Mouse (Mus musculus) ovary, postnatal 10 days (tissue): ENCODE measurements around the gene Ppp2ca.
"Not testable (repeated sequence)": the region's sequence is repeated elsewhere in the genome, so short reads cannot be mapped to it uniquely, and the experiment has no call there.

Experiments
- DNase-seq: peaks from one replicate; pipeline ENCODE4 v3.0.0; 2022; ENCODE audit warnings: low spot score

Gene Ppp2ca

DNA sequence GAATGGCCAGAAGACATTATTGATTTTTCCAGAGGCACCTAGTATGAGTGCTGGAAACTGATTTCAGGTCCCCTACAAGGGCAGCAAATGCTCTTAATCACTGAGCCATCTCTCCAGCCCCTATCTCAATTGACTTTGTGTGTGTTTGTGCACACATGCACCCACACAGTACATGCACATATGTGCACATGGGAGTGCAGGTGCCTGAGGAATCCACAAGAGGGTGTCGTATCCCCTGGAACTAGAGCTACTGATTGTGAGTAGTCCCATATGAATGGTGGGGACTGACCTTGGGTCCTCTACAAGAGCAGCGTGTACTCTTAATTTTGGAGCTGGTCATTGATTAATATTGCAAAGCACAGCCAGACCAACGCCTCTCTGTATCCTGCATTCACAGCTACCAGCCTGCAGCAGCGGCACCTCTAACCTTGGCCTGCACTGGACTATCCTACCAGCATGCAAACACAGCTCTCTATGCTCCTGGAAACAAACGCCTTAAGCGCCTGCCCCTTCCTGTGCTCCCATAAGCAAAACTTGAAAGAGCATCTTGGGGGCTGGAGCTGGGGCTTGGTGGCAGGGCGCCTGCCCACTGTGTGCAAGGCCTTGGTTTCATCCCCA, 32.1 kb downstream of the Ppp2ca start:
- DNase-seq: no peak

- DNase-seq: not testable (repeated sequence)
These were observed 45.2 kb downstream of the Ppp2ca start for GRCm38 (mm10) chr11:52143675-52144074.

DNA sequence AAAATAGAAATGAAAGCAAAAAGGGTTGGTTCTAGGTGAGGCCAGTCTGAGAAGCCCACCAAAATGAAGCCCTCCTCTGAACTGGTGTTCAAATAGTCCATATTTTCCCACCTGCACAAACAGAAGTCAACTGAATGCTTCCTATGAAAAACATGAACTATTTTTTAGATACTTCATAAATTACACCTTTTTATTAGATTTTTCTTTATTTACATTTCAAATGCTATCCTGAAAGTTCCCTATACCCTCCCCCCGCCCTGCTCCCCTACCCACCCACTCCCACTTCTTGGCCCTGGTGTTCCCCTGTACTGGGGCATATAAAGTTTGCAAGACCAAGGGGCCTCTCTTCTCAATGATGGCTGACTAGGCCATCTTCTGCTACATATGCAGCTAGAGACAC, 46.9 kb downstream of the Ppp2ca start, which contains the start of gene Olfr1373:
Gene Olfr1373, minus strand, starts transcription at position 101 of the 400 bp plus-strand sequence.
- DNase-seq: not testable (repeated sequence)

GRCm38 (mm10) chr11:52163926-52164325, 65.4 kb downstream of the Ppp2ca start:
- DNase-seq: no peak

DNA sequence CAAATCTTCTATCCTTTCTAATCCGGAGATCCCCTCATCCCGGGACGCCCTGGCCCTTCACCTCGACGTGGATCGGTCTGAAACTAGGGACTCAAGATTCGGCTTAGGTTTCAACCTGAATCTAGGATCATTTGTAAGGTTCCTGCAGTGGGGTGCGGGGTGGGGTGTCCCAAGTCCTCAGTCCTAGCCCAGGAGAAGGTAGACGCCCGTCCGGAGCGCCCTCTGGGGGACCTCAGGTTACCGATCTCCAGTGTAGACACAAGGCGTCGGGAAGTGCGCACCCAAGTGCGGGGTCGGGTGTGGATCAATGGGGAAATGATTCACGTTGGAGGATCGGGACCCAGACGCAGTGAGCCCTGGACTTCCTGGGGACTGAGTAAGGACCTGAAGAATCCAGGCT, 68.6 kb downstream of the Ppp2ca start:
- no peak for DNase-seq

DNA sequence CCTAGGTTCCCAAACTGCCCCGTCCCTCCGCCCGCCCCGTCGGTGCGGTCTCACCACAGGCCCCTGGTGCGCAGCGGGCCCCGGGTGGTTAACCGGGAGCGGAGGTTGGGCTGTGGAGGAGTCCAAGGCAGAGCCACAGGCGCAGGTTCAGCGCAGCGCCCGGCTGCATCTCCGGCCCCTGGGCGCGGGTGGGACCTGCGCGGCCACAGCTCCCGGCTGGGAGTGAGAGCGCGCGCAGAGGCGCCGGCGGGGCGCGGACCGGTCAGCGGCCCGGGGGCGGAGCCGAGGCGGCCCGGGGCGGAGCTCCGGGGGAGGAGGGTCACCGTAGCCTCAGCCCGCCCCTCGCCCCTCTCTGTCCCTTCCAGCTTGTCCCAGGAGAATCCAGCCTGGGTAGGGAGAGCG, 69.4 kb downstream of the Ppp2ca start:
- not testable (repeated sequence) for DNase-seq

DNA sequence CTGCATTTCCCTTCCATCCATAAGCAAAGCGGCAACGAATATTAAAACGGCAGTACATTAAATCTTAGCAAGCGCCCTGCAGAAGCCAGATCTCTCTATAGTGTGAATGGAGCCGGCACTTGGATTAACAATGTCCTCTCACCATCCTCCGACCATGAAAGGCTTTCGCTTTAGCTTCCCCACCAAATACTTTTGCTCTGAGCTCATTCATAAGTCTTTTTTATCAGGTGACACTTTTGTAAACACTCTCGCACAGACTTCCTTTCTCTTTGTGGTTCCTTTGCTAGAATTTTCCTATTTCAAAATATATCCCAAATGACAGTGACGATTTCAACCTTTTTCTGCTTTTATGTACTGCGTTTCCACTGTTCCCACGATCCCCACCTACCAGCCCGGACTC, 70.0 kb downstream of the Ppp2ca start:
- DNase-seq: no peak
